Mouse (Mus musculus): ENCODE data around the gene Gfra4.
"Not testable (repeated sequence)": the region's sequence is repeated elsewhere in the genome, so short reads cannot be mapped to it uniquely, and the experiment has no call there.

Gene Gfra4

DNA sequence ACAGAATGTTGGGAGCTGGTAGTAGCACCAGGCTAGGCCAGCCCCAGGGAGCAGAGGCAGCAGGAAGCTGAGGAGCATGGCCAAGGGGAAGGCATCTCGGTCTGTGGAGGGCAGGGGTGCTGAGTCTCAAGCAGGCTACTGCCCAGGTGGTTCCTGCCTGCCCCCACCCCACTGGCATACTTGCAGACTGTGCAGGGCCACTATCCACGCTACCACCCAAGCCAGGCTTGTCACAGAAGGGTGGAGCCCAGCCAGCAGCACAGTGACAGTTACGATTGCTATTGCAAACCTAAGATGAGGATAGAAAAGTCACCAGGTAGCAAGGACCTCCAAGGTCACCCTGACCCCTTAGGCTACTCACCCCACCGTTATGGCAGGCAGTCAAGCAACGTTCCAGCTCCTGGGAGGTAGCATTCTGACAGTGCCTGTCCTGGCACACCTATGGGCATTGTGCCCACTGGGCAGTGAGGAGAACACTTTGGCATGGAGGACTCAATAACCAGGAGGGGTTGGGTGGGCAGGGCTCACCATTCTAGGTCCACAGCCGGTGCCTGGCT is 10.1 kb upstream of the Gfra4 start:
- in situ Hi-C loops (cut with MboI, MseI), result loop anchor here (5.0 to 10.0 kb wide), 2 partner anchors 754 to 1032 kb away; no protein-coding TSS in a partner anchor

DNA sequence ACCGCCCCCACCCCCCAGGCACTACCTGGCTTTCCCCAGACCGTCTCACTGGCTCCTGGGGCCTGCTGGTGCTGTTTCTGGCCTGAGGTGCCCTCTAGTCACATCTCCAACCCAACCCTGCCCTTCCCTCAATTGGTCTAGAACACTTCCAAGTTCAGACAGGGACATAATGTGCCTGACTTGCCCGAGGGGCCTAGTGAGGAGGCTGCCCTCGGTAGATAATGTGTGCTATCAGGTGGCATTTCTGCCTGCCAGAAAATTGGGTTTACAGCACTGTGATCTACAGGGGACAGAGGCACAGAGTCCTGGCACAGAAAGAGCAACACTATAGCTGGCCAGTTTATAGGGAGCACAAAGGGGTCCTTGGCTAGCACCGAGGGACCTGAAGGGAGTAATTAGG is 9.2 kb upstream of the Gfra4 start:
- in situ Hi-C loops (cut with MboI, MseI), result loop anchor here (5.0 to 10.0 kb wide), 2 partner anchors 755 to 1033 kb away; no protein-coding TSS in a partner anchor

DNA sequence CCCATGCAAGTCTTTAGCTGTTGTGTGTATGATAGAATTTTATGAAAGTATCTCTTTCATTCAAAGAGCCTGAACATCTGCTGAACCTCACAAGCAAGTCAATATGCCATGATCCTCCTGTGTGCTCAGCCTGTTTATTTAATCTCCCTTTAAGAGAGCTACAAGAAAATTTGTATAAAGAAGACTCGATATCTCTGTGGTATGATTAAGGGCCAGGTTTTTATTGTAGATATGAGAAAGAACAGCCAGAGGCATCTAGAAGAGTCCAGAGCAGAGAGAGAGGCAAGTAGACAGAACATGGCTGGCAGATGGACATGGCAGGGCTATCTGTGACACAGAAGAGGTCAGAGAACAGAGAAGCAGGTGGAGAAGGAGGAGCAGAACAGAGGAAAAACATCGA is 3.1 kb upstream of the Gfra4 start:
- in situ Hi-C loops (cut with MboI, MseI), result no loop called here

DNA sequence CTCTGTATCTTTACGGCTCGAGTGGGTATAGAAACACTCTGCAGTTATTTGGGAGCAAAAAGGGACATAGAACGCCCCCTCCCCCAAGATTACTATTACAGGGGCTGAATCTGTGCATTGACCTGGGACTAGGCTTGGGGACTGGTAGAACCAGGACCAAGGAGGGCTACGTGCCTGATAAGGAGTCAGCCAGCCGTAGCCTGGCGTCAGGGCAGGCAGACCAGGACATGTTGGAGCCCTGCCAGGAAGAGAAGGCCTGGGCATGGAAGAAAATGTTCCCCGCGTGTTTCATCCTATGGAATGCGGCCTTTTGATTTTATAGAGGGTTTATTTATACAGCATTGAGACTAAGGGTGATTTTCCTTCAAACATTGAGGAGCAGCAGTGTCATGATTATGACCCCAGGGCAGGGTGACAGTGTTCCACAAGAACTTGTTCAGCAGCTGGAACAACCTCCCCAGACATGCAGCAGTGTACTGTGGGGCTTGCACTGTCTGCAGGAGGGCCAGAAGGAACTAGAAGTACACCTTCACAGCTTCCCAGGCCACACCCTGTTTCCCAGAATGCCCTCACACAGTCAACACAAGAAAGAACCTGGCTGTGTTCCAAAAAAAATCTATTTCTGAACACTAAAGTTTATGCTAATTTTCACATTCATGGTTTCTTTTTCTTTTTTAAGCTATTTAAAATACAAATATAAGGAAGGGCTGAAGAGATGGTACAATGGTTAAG is 2.3 kb upstream of the Gfra4 start:
- in situ Hi-C loops (cut with MboI, MseI), result no loop called here

DNA sequence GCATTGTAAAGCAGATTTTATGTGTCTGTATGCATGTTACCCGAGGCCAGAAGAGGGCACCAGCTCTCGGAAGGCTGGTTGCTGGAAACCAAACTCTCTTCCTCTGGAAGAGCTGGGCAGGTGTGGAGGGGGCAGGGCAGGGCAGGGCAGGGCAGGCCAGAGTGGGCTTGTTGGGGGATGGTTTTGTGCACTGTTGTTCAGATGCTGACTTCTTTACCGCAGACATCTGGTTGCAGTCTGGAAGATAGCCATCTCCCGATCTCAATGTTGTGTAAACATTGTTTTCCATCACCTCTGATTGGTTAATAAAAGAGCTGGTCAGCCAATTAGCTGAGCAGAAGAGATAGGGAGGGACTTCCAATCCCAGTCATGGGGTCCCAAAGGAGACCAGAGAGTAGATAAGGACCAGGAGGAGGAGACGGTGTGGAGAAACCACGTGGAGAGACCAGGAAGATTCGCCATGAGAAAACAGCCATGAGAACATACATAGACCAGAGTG is 1.5 kb upstream of the Gfra4 start:
- in situ Hi-C loops (cut with MboI, MseI), result no loop called here

DNA sequence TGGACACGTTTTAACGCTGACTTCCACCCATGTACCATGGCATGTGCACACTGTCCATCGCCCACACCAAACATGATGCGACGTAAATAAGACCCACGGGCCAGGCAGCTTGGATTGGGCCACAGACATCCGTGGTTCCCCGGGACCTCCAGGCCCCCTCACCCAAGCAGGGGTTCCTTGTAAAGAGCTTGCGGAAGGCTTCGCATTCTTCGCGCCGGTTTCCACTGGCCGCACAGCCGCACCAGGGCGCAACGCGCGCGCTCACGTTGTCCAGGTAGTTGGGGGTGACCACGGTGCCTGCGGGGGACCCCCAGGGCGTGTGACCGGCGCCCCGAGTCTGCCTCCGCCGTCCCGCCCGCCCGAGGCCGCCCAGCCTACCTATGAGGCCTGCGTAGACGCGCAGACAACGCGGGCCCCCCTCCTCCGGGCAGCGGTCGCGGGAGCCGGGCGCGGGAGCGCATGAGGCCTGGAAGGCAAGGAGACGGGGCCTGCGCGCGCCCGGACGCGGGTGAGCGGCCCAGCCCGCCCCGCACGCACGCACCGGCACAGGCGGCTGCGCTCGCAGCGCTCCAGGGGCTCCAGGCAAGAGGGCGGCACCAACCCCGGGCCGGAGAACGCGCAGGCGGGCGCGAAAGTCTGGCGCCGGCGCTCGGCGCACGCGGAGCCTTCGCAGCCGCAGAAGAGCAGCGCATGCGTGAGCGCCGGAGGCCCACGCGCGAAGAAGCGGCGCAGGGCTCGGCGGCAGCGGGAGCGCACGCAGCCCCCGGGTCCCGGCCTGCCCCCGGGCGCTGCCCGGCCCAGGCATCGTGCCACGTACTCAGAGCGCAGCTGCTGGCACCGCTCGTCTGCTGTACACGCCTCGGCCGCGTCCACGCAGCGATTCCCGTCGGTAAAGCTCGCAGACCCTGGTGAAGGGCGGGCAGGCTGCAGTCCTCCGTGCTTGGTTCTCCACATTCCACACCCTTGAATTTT is 1.7 kb downstream of the Gfra4 start:
- in situ Hi-C loops (cut with MboI, MseI), result no loop called here

DNA sequence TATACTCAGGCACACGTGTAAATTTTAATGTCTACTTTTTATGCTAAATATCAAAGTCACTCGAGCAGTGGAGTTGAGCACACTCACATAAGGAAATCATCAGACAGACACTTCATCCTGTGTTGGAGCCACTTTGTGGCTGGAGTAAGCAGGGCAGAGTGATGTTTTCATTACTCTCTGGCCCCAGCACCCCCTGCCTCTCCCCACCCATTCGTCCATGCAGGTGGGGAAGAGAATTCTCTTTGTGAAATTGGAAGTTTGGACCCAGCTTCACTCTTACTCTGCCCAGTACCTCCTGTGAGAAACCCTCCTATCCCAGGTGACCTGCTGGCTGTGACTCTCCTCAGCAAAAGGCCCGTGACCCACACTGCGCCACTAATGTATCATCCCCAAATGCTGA is 4.2 kb downstream of the Gfra4 start:
- in situ Hi-C loops (cut with MboI, MseI), result no loop called here

DNA sequence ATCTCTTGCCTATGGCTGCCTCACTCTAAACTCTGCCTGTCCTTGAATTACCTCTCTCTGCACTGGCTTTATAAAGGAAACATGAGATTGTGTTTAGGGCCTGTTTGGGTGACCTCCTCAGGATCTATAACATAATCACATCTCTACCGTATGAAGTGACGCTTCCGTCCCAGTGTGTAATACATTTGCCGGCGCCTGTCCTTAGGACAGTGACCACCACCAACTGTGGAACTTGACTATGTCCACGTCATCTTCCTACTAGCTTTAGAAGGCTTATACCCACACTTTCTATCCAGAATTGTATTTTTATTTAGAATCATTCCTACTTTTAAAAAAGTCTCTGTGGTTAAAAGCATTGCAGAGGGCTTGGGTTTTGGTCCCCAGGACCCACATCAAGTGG is 4.7 kb downstream of the Gfra4 start:
- in situ Hi-C loops (cut with MboI, MseI), result no loop called here

DNA sequence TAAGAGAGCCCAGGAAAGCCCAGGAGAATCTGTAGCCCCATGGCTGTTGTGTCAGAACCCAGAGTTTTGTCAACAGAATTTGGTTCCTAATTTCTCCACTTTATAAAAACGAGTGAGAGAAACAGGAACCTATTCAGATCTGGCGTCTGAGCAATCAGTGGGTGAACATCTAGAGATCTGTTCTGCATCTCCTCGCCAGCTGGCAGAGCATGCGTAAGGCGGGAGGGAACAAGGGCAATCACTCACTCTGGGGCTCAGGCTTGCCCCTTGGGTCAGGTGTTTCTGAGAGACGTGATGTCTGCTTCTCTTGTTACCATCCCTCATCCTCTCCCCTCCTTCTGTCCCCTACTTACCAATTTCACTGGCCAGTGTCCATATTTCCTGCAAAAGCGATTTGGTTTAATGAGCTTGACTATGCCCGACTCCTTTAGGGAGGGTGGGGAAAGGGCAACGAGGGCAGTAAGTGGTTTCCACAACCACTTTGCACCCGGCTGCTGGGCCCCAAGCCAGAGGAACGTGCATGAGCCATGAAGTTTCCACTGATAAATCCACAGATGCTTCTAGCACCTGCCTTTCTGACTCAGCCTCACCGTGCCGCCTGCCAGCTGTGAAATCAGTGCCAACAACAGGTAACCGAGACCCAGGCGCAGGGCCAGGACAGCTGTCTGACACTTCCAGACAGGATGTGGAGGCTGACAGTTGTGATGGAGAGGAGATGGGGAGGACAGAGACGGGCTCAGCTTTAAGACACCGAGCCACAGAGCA is 5.5 kb downstream of the Gfra4 start:
- in situ Hi-C loops (cut with MboI, MseI), result no loop called here

DNA sequence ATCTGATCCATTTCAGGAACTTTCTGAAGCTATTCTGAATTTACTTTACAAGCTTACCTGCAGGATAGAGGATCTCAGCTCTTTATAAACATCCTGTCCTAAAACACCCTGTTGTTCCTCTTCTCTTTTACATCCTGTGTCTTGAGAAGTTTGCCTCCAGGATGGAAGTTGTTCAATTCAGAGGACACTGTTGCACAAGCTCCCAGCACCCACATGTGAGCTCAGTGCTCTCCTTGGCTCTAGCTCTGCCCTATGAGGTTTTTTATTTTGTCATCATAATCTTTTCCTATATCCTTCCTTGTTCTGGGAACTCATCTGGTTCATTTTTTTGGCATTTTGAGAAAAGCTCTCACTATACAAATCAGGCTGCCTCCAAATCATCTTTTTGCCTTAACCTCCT is 6.1 kb downstream of the Gfra4 start:
- in situ Hi-C loops (cut with MboI, MseI), result no loop called here

DNA sequence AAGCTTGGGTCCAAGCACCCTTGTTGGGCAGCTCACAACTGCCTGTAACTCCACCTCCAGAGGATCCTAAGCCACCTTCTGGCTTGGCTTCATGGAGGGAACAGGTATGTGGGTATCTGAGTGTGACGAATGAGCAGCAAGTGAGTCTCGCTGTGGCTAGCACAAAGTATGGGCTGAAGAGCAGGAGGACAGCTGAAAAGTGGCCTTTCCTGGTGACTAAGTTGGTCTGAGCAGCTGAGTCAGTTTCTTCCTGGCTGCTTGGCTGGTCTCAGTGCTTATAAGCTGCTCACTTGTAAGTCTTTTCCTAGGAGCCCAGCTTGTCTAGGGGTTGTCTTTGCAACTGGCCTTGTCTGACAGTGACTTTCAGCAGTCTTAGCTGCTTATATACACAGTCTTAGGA is 6.5 kb downstream of the Gfra4 start:
- in situ Hi-C loops (cut with MboI, MseI), result no loop called here

DNA sequence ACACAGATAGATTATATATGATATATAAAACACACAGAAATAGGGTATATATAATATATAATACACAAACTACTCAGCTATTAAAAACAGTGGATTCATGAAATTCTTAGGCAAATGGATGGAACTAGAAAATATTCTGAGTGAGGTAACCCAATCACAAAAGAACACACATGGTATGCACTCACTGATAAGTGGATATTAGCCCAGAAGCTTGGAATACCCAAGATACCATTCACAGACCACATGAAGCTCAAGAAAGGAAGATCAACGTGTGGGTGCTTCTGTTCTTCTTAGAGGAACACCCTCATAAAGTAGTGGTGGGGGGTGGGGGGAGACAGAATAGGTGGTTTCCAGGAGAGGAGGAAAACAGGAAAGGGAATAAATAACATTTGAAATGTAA is 11.5 kb downstream of the Gfra4 start:
- in situ Hi-C loops (cut with MboI, MseI), result not testable (repeated sequence)

DNA sequence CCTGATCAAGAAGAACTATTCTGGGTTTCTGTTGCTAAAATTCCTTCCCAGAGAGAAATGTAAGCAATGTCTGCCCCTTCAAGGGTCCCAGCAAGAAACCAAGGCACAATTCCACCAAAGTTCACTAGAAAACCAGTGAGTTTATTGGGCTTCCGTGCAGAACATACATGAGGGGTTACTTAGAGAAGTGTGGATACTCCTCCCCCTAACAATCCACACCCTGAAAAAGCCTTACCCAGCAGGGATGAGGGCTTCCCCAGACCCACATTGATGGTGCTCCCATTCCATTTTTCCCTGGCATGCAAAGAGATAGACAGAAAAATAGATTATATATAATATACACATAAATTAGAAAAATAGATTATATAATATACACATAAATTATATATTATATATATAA is 11.9 kb downstream of the Gfra4 start:
- in situ Hi-C loops (cut with MboI, MseI), result no loop called here

DNA sequence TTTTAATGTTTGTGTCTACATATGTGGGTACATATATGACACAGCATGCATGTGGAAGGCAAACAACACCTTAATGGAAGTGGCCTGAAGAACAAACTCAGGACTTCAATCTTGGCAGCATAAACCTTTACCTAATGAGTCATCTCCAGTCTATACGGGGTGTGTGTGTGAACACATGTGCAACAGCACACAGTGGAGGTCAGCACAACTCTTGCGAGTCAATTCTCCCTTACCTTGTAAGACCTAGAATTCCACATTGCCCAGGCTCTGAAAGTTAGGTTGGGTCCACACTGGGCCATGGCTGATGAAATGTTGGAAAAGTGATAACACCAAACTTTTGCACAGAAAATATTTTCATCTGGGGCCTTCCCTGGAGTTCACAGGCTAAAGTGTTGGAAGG is 12.3 kb downstream of the Gfra4 start:
- in situ Hi-C loops (cut with MboI, MseI), result no loop called here

DNA sequence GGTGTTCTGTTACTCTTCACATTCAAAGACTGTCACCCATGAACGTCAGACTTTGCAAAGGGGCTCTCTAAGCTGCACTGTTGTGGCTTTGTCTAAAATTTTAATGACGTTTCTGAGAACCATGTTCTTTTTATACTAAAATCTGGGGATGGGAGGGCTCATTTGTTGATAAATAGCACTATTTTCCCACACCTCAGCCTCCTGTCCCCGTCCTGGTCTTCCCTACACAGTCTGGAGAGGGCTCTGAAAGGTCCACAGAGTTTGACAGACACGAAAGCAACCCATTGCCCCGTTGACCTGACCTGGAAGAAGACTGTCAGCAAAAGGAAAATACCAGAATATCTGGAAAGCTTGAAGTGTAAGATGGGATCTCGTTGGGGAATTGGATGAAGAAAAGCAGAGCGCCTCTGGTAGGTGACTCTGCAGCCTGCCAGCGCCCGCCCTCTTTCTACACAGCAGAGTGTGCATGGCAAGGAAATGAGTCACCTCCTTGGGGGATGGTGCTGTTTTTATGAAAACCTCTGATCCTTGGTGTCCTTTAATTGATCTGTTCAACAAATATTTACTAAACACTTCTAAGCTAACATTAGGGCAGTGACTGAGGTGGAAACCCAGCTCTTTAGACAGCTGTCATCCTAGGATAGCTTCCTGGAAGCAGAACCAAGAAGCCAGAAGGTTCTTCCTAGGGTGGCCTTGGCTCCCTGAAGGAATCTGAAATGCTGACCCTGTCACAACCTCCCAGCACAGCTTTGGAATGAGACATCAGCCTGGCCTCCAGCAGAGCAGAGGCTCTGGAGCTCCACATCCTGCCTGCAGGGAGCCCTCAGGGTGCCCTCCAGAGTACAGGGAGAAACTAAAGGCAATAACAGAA is 13.6 kb downstream of the Gfra4 start:
- in situ Hi-C loops (cut with MboI, MseI), result no loop called here

DNA sequence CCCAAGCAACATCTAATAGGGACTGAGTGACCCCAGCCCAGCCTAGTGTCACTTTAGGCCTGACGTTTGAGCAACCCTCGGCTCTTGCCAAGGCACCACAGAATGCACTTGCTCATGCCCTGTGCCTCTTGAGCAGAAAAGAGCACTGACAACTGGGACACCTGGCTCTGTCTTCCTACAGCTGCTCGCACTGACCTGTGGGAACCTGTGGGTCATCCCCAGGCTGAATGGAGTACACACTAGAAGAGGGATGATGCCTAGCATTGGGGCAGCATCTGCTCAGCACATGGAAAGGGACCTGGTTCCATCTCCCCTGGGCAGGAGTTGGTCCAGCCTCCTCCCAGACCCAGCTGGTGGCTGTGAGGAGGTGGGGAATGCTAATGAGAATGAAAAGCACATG is 15.9 kb downstream of the Gfra4 start:
- in situ Hi-C loops (cut with MboI, MseI), result no loop called here

DNA sequence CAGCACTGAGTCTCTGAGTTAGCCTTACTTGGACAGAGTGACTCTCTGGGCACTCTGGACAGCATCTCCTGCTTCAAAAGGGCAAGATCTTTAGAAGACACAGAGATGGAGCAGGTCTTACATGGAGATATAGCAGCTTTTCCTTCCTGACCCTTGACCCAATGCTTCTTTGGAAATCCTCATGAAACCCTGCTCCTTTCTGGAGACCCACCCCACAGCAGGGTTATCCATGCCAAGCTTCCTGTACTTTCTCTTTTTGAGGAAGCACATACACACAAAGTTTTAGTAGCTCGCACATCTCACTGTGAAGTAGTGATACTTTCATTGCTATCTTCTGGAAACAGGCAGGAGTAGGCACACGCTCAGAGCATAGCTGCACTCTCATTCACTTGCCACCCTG is 17.7 kb downstream of the Gfra4 start:
- in situ Hi-C loops (cut with MboI, MseI), result no loop called here

DNA sequence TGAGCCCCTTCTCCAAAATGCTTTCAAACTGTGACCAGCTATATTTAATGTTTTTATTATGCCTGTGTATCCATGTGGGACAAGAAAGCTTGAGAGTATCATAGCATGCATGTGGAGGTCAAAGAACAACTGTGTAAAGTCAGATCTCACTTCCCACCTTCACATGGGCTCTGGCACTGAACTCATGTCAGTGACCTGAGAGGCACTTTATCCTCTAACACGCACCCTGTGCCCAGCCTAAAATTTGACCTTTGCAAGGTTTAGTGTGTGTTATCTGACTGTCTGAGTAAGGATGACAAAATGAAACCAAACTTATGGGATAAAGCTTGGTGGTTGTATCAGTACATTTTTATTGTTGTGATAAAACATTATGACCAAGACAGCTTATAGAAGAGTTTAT is 32.3 kb downstream of the Gfra4 start:
- in situ Hi-C loops (cut with MboI, MseI), result no loop called here

DNA sequence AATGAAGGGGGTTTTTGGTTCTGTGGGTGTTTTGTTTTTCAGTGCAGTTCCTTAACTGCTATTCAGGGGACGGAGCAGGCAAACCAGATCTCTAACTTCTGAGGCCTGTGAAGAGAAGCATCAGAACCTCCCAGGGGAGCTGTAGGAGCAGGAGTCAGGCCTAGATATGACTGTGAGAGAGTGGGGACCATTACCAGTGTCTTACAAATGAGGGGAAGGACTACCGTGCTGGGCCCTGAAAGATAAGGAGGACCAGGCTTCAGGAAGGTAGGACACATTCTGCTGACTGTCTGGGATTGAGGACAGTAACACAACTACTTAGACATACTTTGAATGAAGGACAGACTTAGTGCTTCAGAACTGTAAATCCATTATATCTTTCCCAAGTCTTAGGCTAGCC is 33.8 kb downstream of the Gfra4 start:
- in situ Hi-C loops (cut with MboI, MseI), result no loop called here

DNA sequence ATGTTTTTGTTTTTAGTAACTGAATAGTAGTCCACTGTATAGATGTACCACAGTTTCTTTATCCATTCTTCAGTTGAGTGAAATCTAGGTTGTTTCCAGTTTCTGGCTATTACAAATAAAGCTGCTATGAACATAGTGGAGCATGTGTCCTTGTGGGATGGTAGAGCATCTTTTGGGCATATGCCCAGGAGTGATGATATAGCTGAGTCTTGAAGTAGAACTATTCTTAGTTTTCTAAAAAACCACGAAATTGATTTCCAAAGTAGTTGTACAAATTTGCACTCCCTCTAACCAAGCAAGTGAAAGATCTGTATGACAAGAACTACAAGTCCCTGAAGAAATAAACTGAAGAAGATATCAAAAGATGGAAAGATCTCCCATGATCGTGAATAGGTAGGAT is 50.1 kb downstream of the Gfra4 start:
- in situ Hi-C loops (cut with MboI, MseI), result no loop called here

Data from T-helper 17 cell (primary cell).